Mouse (Mus musculus) adipocyte (in vitro differentiated cells): Measurements from ENCODE around the gene Ncstn.

Source experiments
- DNase-seq: peaks from one replicate; pipeline ENCODE4 v3.0.0-alpha.2; 2016; ENCODE audit warnings: low spot score

Gene Ncstn

GRCm38 (mm10) chr1:172027010-172027808 is 55.4 kb downstream of the Ncstn start:
- peak; percentile 74 for DNase-seq

GRCm38 (mm10) chr1:172026201-172026901 is 56.2 kb downstream of the Ncstn start:
- no peak for DNase-seq

- DNase-seq = no peak
Observed at GRCm38 (mm10) chr1:172025201-172025904, 57.2 kb downstream of the Ncstn start.

GRCm38 (mm10) chr1:172024140-172024895 is 58.3 kb downstream of the Ncstn start:
- no peak for DNase-seq

- DNase-seq = no peak
Observed at GRCm38 (mm10) chr1:172019863-172020521, 62.6 kb downstream of the Ncstn start.

- DNase-seq = no peak
Observed at GRCm38 (mm10) chr1:172019339-172019738, 63.3 kb downstream of the Ncstn start.

GRCm38 (mm10) chr1:172018336-172019311 is 64.0 kb downstream of the Ncstn start:
- no peak for DNase-seq

- no peak for DNase-seq
Observed at GRCm38 (mm10) chr1:172017517-172018070, 65.0 kb downstream of the Ncstn start.

GRCm38 (mm10) chr1:172016660-172017516 is 65.7 kb downstream of the Ncstn start:
- no peak for DNase-seq

- no peak for DNase-seq
Observed at GRCm38 (mm10) chr1:172016031-172016430, 66.6 kb downstream of the Ncstn start.
